Mouse (Mus musculus) bone marrow macrophage, adult 2 months (primary cell): ENCODE measurements around the gene Kmo.

Experiments used
- CTCF ChIP-seq: IDR thresholded peaks from 2 replicates; pipeline ENCODE4 v1.5.1; 2012; ENCODE audit warnings: low read depth, mild to moderate bottlenecking, low read length, moderate library complexity
- POLR2A ChIP-seq: IDR thresholded peaks from 2 replicates; pipeline ENCODE4 v1.6.1; 2012; ENCODE audit warnings: mild to moderate bottlenecking, low read depth, low read length, borderline replicate concordance

DNA sequence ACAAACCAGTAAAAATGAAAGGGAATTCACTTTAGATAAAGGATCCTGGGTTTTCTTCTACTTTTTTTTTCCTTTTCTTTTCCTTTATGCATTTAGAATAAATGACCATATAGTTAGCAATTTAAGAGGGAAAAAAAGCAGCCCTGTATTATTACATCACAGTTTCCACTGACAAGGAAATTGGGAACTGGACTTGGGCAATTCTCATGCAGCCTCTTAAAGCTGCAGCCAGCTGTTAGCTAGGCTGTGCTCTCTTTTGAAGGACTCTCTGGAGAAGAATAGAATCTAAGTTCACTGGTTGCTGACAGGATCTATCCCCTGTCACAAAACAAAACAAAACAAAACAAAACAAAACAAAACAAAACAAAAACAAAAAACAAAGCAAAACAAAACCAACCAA, 87.8 kb downstream of the Kmo start:
- TF ChIP-seq CTCF, result no peak
- TF ChIP-seq POLR2A, result no peak
